Mouse (Mus musculus): ENCODE results near the gene Cep112. TPM values are rescaled to one million over a fixed set of nuclear protein-coding genes. Genes with fewer than 3 reads are reported as not detected.

Cep112 gene
- polyA plus RNA-seq, 1 experiment from 2014 or later: 11.0 TPM

DNA sequence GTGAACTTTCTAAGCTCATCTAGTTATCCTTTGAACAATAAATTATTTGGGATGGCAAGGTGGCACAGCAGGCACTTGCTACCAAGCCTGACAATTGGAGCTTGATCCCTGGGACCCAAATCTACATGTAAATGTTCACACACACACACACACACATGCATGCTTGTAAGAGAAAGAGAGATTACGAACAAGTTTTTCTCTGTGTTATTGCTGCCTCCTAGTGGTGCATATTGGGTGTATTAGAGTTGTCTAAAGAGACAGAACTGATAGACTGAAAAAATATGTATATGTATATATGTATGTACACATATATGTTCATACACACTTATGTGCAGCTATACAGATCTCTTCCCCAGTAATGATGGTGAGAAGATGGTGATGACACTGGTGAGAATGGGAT lies 6.5 kb upstream of the Cep112 start:
- H3K4me3 ChIP-seq: no peak overlapping the region
- peaks cover 11% of the 10 kb centered on the region for H3K27me3 ChIP-seq (replicated peaks; ENCODE audit: low read depth, poor library complexity, severe bottlenecking)
- no peaks in the 10 kb centered on the region for H3K36me3 ChIP-seq (replicated peaks)
- 48% methylated on average over 1 of the region's 1 CpGs for WGBS
- H3K4me1 ChIP-seq: peaks cover 17% of the 10 kb centered on the region
- no peak for DNase-seq (ENCODE audit: low spot score)
- H3K9me3 ChIP-seq: no peaks in the 10 kb centered on the region
- H3K27ac ChIP-seq (replicated peaks): no peak overlapping the region

- Histone ChIP-seq H3K9me3 (no peaks in the 10 kb centered on the region), H3K27me3 (replicated peaks; ENCODE audit: low read depth, poor library complexity, severe bottlenecking) (peaks cover 17% of the 10 kb centered on the region), H3K36me3 (replicated peaks) (no peaks in the 10 kb centered on the region), H3K4me3 (no peak overlapping the region), H3K27ac (replicated peaks) (no peak overlapping the region), H3K4me1 (peaks cover 24% of the 10 kb centered on the region)
- 89% methylated on average over 6 of the region's 6 CpGs for WGBS
- no peak for DNase-seq (ENCODE audit: low spot score)
Measured at GRCm38 (mm10) chr11:108419242-108419641, 5.8 kb upstream of the Cep112 start.

DNA sequence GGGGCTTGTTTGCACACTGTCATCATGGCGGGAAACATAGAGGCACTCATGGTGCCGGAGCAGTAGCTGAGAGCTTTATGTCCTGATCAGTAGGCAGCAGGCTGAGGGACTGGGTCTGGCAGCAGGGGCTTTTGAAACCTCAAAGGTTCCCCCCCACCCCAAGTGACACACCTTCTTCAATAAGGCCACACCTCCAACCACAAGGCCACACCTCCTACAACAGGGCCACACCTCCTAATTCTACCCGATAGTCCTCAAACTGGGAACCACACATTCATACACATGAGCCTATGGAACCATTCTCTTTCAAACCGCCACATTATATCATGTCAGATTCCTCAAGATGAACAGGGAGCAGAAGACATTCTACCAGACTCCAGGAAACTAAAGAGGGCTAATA lies 4.2 kb upstream of the Cep112 start:
- Histone ChIP-seq H3K36me3 (replicated peaks) (no peaks in the 10 kb centered on the region), H3K27ac (replicated peaks) (no peak overlapping the region), H3K9me3 (no peaks in the 10 kb centered on the region), H3K4me3 (no peak overlapping the region), H3K4me1 (peaks cover 33% of the 10 kb centered on the region), H3K27me3 (replicated peaks; ENCODE audit: low read depth, poor library complexity, severe bottlenecking) (peaks cover 17% of the 10 kb centered on the region)
- 87% methylated on average over 4 of the region's 4 CpGs for WGBS
- no peak for DNase-seq (ENCODE audit: low spot score)

GRCm38 (mm10) chr11:108423221-108423620 lies 1.8 kb upstream of the Cep112 start:
- DNase-seq (ENCODE audit: low spot score): no peak
- no peak overlapping the region for H3K4me3 ChIP-seq
- no peaks in the 10 kb centered on the region for H3K9me3 ChIP-seq
- no peaks in the 10 kb centered on the region for H3K36me3 ChIP-seq (replicated peaks)
- H3K27me3 ChIP-seq (replicated peaks; ENCODE audit: low read depth, poor library complexity, severe bottlenecking): peaks cover 17% of the 10 kb centered on the region
- H3K4me1 ChIP-seq: peaks cover 41% of the 10 kb centered on the region
- H3K27ac ChIP-seq (replicated peaks): peak overlapping the region; percentile 35; the same call in 1 of the 2 replicates
- 58% methylated on average over 7 of the region's 7 CpGs for WGBS

- H3K27ac ChIP-seq (replicated peaks): peak overlapping the region; percentile 91; the same call in 1 of the 2 replicates
- peak overlapping the region; percentile 74 for H3K4me3 ChIP-seq
- 5% methylated on average over 5 of the region's 5 CpGs for WGBS
- no peaks in the 10 kb centered on the region for H3K36me3 ChIP-seq (replicated peaks)
- H3K4me1 ChIP-seq: peaks cover 41% of the 10 kb centered on the region
- no peak for DNase-seq (ENCODE audit: low spot score)
- H3K9me3 ChIP-seq: no peaks in the 10 kb centered on the region
- H3K27me3 ChIP-seq (replicated peaks; ENCODE audit: low read depth, poor library complexity, severe bottlenecking): peaks cover 17% of the 10 kb centered on the region
Measured at GRCm38 (mm10) chr11:108424111-108424510, 881 bp upstream of the Cep112 start.

GRCm38 (mm10) chr11:108425592-108425921 lies 565 bp downstream of the Cep112 start:
- Histone ChIP-seq H3K4me3 (peak overlapping the region; percentile 74), H3K36me3 (replicated peaks) (no peaks in the 10 kb centered on the region), H3K27me3 (replicated peaks; ENCODE audit: low read depth, poor library complexity, severe bottlenecking) (peaks cover 17% of the 10 kb centered on the region), H3K27ac (replicated peaks) (peak overlapping the region; percentile 91), H3K4me1 (peaks cover 33% of the 10 kb centered on the region), H3K9me3 (no peaks in the 10 kb centered on the region)
- no peak for DNase-seq (ENCODE audit: low spot score)
- whole genome bisulfite sequencing: 8% methylated on average over 14 of the region's 14 CpGs

GRCm38 (mm10) chr11:108426086-108426485 lies 1.1 kb downstream of the Cep112 start:
- Histone ChIP-seq H3K4me1 (peaks cover 29% of the 10 kb centered on the region), H3K9me3 (no peaks in the 10 kb centered on the region), H3K36me3 (replicated peaks) (no peaks in the 10 kb centered on the region), H3K27ac (replicated peaks) (no peak overlapping the region), H3K27me3 (replicated peaks; ENCODE audit: low read depth, poor library complexity, severe bottlenecking) (peaks cover 17% of the 10 kb centered on the region), H3K4me3 (peak overlapping the region; percentile 74)
- DNase-seq (ENCODE audit: low spot score): no peak
- 90% methylated on average over 3 of the region's 3 CpGs for WGBS

GRCm38 (mm10) chr11:108427191-108427590 lies 2.2 kb downstream of the Cep112 start:
- no peak overlapping the region for H3K27ac ChIP-seq (replicated peaks)

GRCm38 (mm10) chr11:108429076-108429475 lies 4.1 kb downstream of the Cep112 start:
- Histone ChIP-seq H3K4me1 (peaks cover 19% of the 10 kb centered on the region), H3K9me3 (no peaks in the 10 kb centered on the region), H3K27me3 (replicated peaks; ENCODE audit: low read depth, poor library complexity, severe bottlenecking) (0 out of 2 replicates have a peak, but pooled peaks cover under 1% of the 10 kb centered on the region), H3K27ac (replicated peaks) (no peak overlapping the region), H3K36me3 (replicated peaks) (no peaks in the 10 kb centered on the region), H3K4me3 (no peak overlapping the region)
- 81% methylated on average over 2 of the region's 2 CpGs for WGBS
- no peak for DNase-seq (ENCODE audit: low spot score)

More at GRCm38 (mm10) chr11:108427191-108427590, 2.2 kb downstream of the Cep112 start:
- H3K27me3 ChIP-seq (replicated peaks; ENCODE audit: low read depth, poor library complexity, severe bottlenecking): peaks cover 17% of the 10 kb centered on the region
- H3K4me3 ChIP-seq: no peak overlapping the region
- H3K36me3 ChIP-seq (replicated peaks): no peaks in the 10 kb centered on the region
- no peaks in the 10 kb centered on the region for H3K9me3 ChIP-seq
- 61% methylated on average over 6 of the region's 6 CpGs for WGBS
- no peak for DNase-seq (ENCODE audit: low spot score)
- H3K4me1 ChIP-seq: peaks cover 29% of the 10 kb centered on the region

- 89% methylated on average over 11 of the region's 11 CpGs for WGBS
- H3K27me3 ChIP-seq (replicated peaks; ENCODE audit: low read depth, poor library complexity, severe bottlenecking): no peaks in the 10 kb centered on the region
Measured at GRCm38 (mm10) chr11:108443893-108444563, 19.0 kb downstream of the Cep112 start.

DNA sequence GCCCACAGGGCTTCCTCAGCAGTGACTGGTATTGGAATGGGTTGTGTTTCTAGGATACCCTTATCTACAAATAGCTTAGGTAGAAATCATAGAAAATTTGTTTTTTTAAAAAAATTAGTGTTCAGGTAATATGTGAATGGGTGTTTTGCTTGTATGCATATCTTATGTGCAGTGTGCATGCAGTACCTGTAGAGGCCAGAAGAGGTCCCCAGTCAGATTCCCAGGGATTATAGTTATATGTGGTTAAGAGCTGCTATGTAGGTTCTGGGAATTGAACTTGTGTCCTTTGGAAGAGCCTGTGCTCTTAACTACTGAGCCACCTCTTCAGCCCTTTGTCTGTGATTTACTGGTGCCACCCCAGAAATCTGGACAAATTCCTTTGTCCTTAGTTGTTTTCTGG lies 22.2 kb downstream of the Cep112 start:
- no peaks in the 10 kb centered on the region for H3K27me3 ChIP-seq (replicated peaks; ENCODE audit: low read depth, poor library complexity, severe bottlenecking)
- peak; percentile 30 for DNase-seq (ENCODE audit: low spot score)
- H3K4me3 ChIP-seq: no peak overlapping the region
- peaks cover 10% of the 10 kb centered on the region for H3K36me3 ChIP-seq (replicated peaks)
- H3K4me1 ChIP-seq: no peaks in the 10 kb centered on the region
- H3K27ac ChIP-seq (replicated peaks): no peak overlapping the region
- peaks cover 8% of the 10 kb centered on the region; the same call in 1 of the 2 replicates for H3K9me3 ChIP-seq

More at GRCm38 (mm10) chr11:108443893-108444563, 19.0 kb downstream of the Cep112 start:
- DNase-seq (ENCODE audit: low spot score): no peak
- Histone ChIP-seq H3K36me3 (replicated peaks) (peaks cover 6% of the 10 kb centered on the region), H3K9me3 (no peaks in the 10 kb centered on the region), H3K27ac (replicated peaks) (no peak overlapping the region), H3K4me1 (no peaks in the 10 kb centered on the region), H3K4me3 (no peak overlapping the region)

- Histone ChIP-seq H3K9me3 (peaks cover 8% of the 10 kb centered on the region; the same call in 1 of the 2 replicates), H3K4me1 (no peaks in the 10 kb centered on the region), H3K4me3 (no peak overlapping the region), H3K27ac (replicated peaks) (no peak overlapping the region), H3K27me3 (replicated peaks; ENCODE audit: low read depth, poor library complexity, severe bottlenecking) (no peaks in the 10 kb centered on the region), H3K36me3 (replicated peaks) (peaks cover 12% of the 10 kb centered on the region)
- WGBS: 30% methylated on average over 3 of the region's 3 CpGs
- peak; percentile 75 for DNase-seq (ENCODE audit: low spot score)
Measured at GRCm38 (mm10) chr11:108449811-108450210, 24.8 kb downstream of the Cep112 start.

DNA sequence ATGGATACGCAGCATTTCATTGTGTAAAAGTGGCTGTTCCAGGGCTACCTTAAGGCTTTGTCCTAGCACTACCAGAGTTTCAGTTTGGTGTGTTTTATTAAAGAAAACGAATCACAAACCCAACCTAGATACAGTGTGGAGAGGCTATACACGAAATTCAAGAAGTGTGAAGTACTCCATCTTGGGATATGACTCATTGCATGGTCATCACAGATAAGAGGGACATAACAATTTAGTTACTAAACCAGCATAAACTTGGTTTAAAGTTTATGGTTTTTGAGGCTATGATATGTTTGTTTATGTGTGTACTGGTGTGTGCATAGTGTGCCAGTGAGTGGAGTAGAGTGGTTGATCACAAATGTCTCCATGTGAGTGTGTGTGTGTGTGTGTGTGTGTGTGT lies 34.6 kb downstream of the Cep112 start:
- Histone ChIP-seq H3K27me3 (replicated peaks; ENCODE audit: low read depth, poor library complexity, severe bottlenecking) (no peaks in the 10 kb centered on the region), H3K36me3 (replicated peaks) (peaks cover 7% of the 10 kb centered on the region; the same call in 1 of the 2 replicates), H3K27ac (replicated peaks) (no peak overlapping the region), H3K4me1 (no peaks in the 10 kb centered on the region; the same call in 1 of the 2 replicates), H3K4me3 (no peak overlapping the region), H3K9me3 (peaks cover 4% of the 10 kb centered on the region; the same call in 1 of the 2 replicates)
- 88% methylated on average over 3 of the region's 3 CpGs for WGBS
- no peak for DNase-seq (ENCODE audit: low spot score)

Data from embryonic facial prominence, embryonic 10.5 days (tissue).